Comparison of ENCODE assay signal across 8 mouse cellular contexts in genomic region chrX:73823747-73824146, GRCm38 (mm10). TPM values are rescaled to one million over a fixed set of nuclear protein-coding genes. Genes with fewer than 3 reads are reported as not detected.
DNase-seq lines count a peak whose midpoint lies in the region; ATAC-seq lines count a peak whose summit lies in the region.

No protein-coding gene starts in this region.

- WGBS in kidney, embryonic 16.5 days: 19% methylated on average over 17 of the region's 17 CpGs
- WGBS in forebrain, embryonic 12.5 days: 6% methylated on average over 17 of the region's 17 CpGs
- WGBS in liver, embryonic 15.5 days (ENCODE audit: insufficient replicate concordance): 10% methylated on average over 17 of the region's 17 CpGs

- H3K4me1 ChIP-seq in kidney, embryonic 16.5 days (ENCODE audit: insufficient read depth, low read length): no peaks in the 10 kb centered on the region
- peaks cover 9% of the 10 kb centered on the region; the same call in 1 of the 2 replicates for H3K4me1 ChIP-seq in forebrain, embryonic 12.5 days
- H3K4me1 ChIP-seq in liver, embryonic 15.5 days (replicated peaks): no peaks in the 10 kb centered on the region

- no peaks in the 10 kb centered on the region for H3K9me3 ChIP-seq in kidney, embryonic 16.5 days (ENCODE audit: low read length)
- H3K9me3 ChIP-seq in forebrain, embryonic 12.5 days: no peaks in the 10 kb centered on the region
- no peaks in the 10 kb centered on the region for H3K9me3 ChIP-seq in liver, embryonic 15.5 days (replicated peaks)

- no peaks in the 10 kb centered on the region for H3K36me3 ChIP-seq in kidney, embryonic 16.5 days (ENCODE audit: insufficient read depth, low read length)
- H3K36me3 ChIP-seq in forebrain, embryonic 12.5 days (replicated peaks): no peaks in the 10 kb centered on the region
- H3K36me3 ChIP-seq in liver, embryonic 15.5 days (replicated peaks): no peaks in the 10 kb centered on the region

- peak overlapping the region; percentile 71 for H3K4me2 ChIP-seq in kidney, embryonic 16.5 days (replicated peaks; ENCODE audit: low read depth, low read length)
- peak overlapping the region; percentile 63 for H3K4me2 ChIP-seq in forebrain, embryonic 12.5 days
- H3K4me2 ChIP-seq in liver, embryonic 15.5 days: peak overlapping the region; percentile 65; the same call in 1 of the 2 replicates

- ATAC-seq in kidney, embryonic 16.5 days (ENCODE audit: low FRiP score, low TSS enrichment): peak; percentile 60; the same call in 1 of the 2 replicates
- peak; percentile 42 for ATAC-seq in forebrain, embryonic 12.5 days (ENCODE audit: low FRiP score)
- no peak for ATAC-seq in liver, embryonic 15.5 days (ENCODE audit: insufficient read depth)

- peak overlapping the region; percentile 68 for H3K4me3 ChIP-seq in kidney, embryonic 16.5 days (ENCODE audit: low read length)
- peak overlapping the region; percentile 63 for H3K4me3 ChIP-seq in forebrain, embryonic 12.5 days (replicated peaks)
- no peak overlapping the region for H3K4me3 ChIP-seq in liver, embryonic 15.5 days (replicated peaks)

- H3K27me3 ChIP-seq in kidney, embryonic 16.5 days (ENCODE audit: insufficient read depth, low read length): peaks cover 17% of the 10 kb centered on the region; the same call in 1 of the 2 replicates
- 0 out of 2 replicates have a peak, but pooled peaks cover 4% of the 10 kb centered on the region for H3K27me3 ChIP-seq in forebrain, embryonic 12.5 days
- H3K27me3 ChIP-seq in liver, embryonic 15.5 days: peaks cover 48% of the 10 kb centered on the region

- no peak overlapping the region for H3K27ac ChIP-seq in kidney, embryonic 16.5 days (ENCODE audit: low read length)
- H3K27ac ChIP-seq in forebrain, embryonic 12.5 days: no peak overlapping the region
- no peak overlapping the region for H3K27ac ChIP-seq in liver, embryonic 15.5 days (replicated peaks)

- DNase-seq in kidney, adult 8-10 months: no peak
- DNase-seq in cerebellum, adult 11 months: peak; percentile 21
- no peak for DNase-seq in adipocyte (ENCODE audit: low spot score)
- no peak for DNase-seq in kidney, postnatal 14 days
- no peak for DNase-seq in frontal cortex, postnatal 25 days (ENCODE audit: low spot score in 2 of 2)

- H3K9ac ChIP-seq in kidney, embryonic 16.5 days (replicated peaks; ENCODE audit: low read length): peak overlapping the region; percentile 68; the same call in 1 of the 2 replicates
- H3K9ac ChIP-seq in forebrain, embryonic 12.5 days: peak overlapping the region; percentile 75
- H3K9ac ChIP-seq in liver, embryonic 15.5 days: no peak overlapping the region

RNA-seq across cellular contexts. Expression of gene Pdzd4, which starts 1.0 kb away (rescaled TPM):
- polyA plus RNA-seq in kidney, embryonic 16.5 days (2015; fragmentation: Nextera tagmentation; extraction: Ambion mirVana): 0.59 and 0.84 TPM in 2 replicates
- 2.3 and 2.6 TPM in 2 replicates for polyA plus RNA-seq in forebrain, embryonic 12.5 days (2016; fragmentation: Nextera tagmentation; extraction: Ambion mirVana)
- 0.07 and 0.08 TPM in 2 replicates for polyA plus RNA-seq in liver, embryonic 15.5 days (2015; fragmentation: Nextera tagmentation; extraction: Ambion mirVana)

RNA-seq across cellular contexts. Expression of gene Ssr4, which starts 36.9 kb away (rescaled TPM):
- polyA plus RNA-seq in kidney, embryonic 16.5 days (2015; fragmentation: Nextera tagmentation; extraction: Ambion mirVana): 182 and 199 TPM in 2 replicates
- 106 and 117 TPM in 2 replicates for polyA plus RNA-seq in forebrain, embryonic 12.5 days (2016; fragmentation: Nextera tagmentation; extraction: Ambion mirVana)
- polyA plus RNA-seq in liver, embryonic 15.5 days (2015; fragmentation: Nextera tagmentation; extraction: Ambion mirVana): 162 and 163 TPM in 2 replicates

RNA-seq across cellular contexts. Expression of gene Idh3g, which starts 37.0 kb away (rescaled TPM):
- 270 and 296 TPM in 2 replicates for polyA plus RNA-seq in kidney, embryonic 16.5 days (2015; fragmentation: Nextera tagmentation; extraction: Ambion mirVana)
- 163 and 164 TPM in 2 replicates for polyA plus RNA-seq in forebrain, embryonic 12.5 days (2016; fragmentation: Nextera tagmentation; extraction: Ambion mirVana)
- polyA plus RNA-seq in liver, embryonic 15.5 days (2015; fragmentation: Nextera tagmentation; extraction: Ambion mirVana): 117 and 127 TPM in 2 replicates

RNA-seq across cellular contexts. Expression of gene Srpk3, which starts 49.5 kb away (rescaled TPM):
- 4.7 and 4.8 TPM in 2 replicates for polyA plus RNA-seq in kidney, embryonic 16.5 days (2015; fragmentation: Nextera tagmentation; extraction: Ambion mirVana)
- 0.95 and 1.3 TPM in 2 replicates for polyA plus RNA-seq in forebrain, embryonic 12.5 days (2016; fragmentation: Nextera tagmentation; extraction: Ambion mirVana)
- 1.9 and 2.9 TPM in 2 replicates for polyA plus RNA-seq in liver, embryonic 15.5 days (2015; fragmentation: Nextera tagmentation; extraction: Ambion mirVana)
